7 mouse cellular contexts compared by ENCODE assay signal in the genomic region with DNA sequence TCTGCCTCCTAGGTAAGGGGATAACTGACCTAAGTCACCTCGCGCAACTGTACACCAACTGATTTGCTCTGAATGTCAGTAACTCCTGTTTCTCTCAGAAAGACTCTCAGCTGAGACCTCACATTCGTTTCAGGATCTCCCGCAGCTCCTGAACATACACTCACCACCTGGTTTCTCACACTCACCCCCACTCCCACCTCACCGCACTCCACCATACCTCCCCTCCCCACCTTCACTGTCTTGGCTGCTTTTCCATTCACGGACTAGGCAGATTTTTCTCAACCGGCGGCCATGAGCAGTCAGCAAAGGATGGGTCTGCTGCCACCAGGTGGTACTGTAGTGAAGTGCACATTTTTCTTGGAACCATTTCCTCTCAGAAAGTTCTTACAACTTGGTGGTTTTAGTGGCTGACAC. TPM values are rescaled to one million over a fixed set of nuclear protein-coding genes. Genes with fewer than 3 reads are reported as not detected.
A peak's percentile ranks its signal among the peaks of the same experiment; 100 is the strongest.
DNase-seq lines count a peak whose midpoint lies in the region; ATAC-seq and TF ChIP-seq lines count a peak whose summit lies in the region.

No protein-coding gene starts in this region.

- H3K9me3 ChIP-seq in intestine, embryonic 16.5 days (ENCODE audit: control insufficient read depth, low read length): no peaks in the 10 kb centered on the region
- H3K9me3 ChIP-seq in midbrain, embryonic 11.5 days (ENCODE audit: control insufficient read depth, low read length): no peaks in the 10 kb centered on the region

- no peak for TF ChIP-seq POLR2A in small intestine, adult 2 months (IDR thresholded peaks at IDR 0.05; ENCODE audit: low read depth, low read length)

- intact Hi-C loops in gastrocnemius, postnatal 36 days (cut with DNase I): no loop called here
- intact Hi-C loops in left cerebral cortex, postnatal 4 days (cut with DNase I): loop anchor here (10.0 kb wide), 1 partner anchor 415 kb away; a partner anchor contains a TSS

- peak; percentile 63 for DNase-seq in adrenal gland, adult 8-10 months
- peak; percentile 84 for DNase-seq in embryo, embryonic 11 days
- peak; percentile 51 to 55 for DNase-seq in gastrocnemius, postnatal 36 days
- peak; percentile 77 for DNase-seq in left cerebral cortex, postnatal 4 days
- DNase-seq in midbrain, embryonic 11.5 days (ENCODE audit: low spot score, missing footprints): peak; percentile 98

- H3K27me3 ChIP-seq in intestine, embryonic 16.5 days (replicated peaks; ENCODE audit: control insufficient read depth, insufficient read depth, low read length): no peaks in the 10 kb centered on the region
- H3K27me3 ChIP-seq in midbrain, embryonic 11.5 days (ENCODE audit: control insufficient read depth, insufficient read depth, low read length): no peaks in the 10 kb centered on the region
- no peaks in the 10 kb centered on the region for H3K27me3 ChIP-seq in small intestine, adult 2 months (ENCODE audit: control insufficient read depth, insufficient read depth, low read length)

- H3K9ac ChIP-seq in intestine, embryonic 16.5 days (ENCODE audit: low read depth, low read length): peak overlapping the region; percentile 62; the same call in 1 of the 2 replicates
- no peak overlapping the region for H3K9ac ChIP-seq in midbrain, embryonic 11.5 days (ENCODE audit: low read length)

- 15% methylated on average over 8 of the region's 8 CpGs for WGBS in intestine, embryonic 16.5 days
- 18% methylated on average over 8 of the region's 8 CpGs for WGBS in midbrain, embryonic 11.5 days
- WGBS in small intestine, adult 2 months: 1% methylated on average over 8 of the region's 8 CpGs

- ATAC-seq in intestine, embryonic 16.5 days: peak; percentile 46; the same call in 1 of the 2 replicates
- ATAC-seq in midbrain, embryonic 11.5 days (ENCODE audit: low FRiP score): 0 out of 2 replicates have a peak, but pooled peaks have one; percentile 46

- H3K4me1 ChIP-seq in intestine, embryonic 16.5 days (ENCODE audit: control insufficient read depth, insufficient read depth, low read length): 0 out of 2 replicates have a peak, but pooled peaks cover 2% of the 10 kb centered on the region
- peaks cover 5% of the 10 kb centered on the region; the same call in 1 of the 2 replicates for H3K4me1 ChIP-seq in midbrain, embryonic 11.5 days (ENCODE audit: control insufficient read depth, insufficient read depth, low read length)
- H3K4me1 ChIP-seq in small intestine, adult 2 months (ENCODE audit: control insufficient read depth, insufficient read depth, insufficient read length, low read length): peaks cover 2% of the 10 kb centered on the region; the same call in 1 of the 2 replicates

- peak overlapping the region; percentile 41 for H3K4me3 ChIP-seq in intestine, embryonic 16.5 days (ENCODE audit: low read length)
- H3K4me3 ChIP-seq in midbrain, embryonic 11.5 days (ENCODE audit: low read depth, low read length): 0 out of 2 replicates have a peak overlapping the region, but pooled peaks have one; percentile 3
- H3K4me3 ChIP-seq in small intestine, adult 2 months (ENCODE audit: low read depth, low read length): peak overlapping the region; percentile 46

- peak overlapping the region; percentile 77 for H3K4me2 ChIP-seq in intestine, embryonic 16.5 days (ENCODE audit: low read depth, low read length)
- peak overlapping the region; percentile 37; the same call in 1 of the 2 replicates for H3K4me2 ChIP-seq in midbrain, embryonic 11.5 days

- H3K36me3 ChIP-seq in intestine, embryonic 16.5 days (ENCODE audit: control insufficient read depth, insufficient read depth, low read length): no peaks in the 10 kb centered on the region
- no peaks in the 10 kb centered on the region for H3K36me3 ChIP-seq in midbrain, embryonic 11.5 days (ENCODE audit: control insufficient read depth, insufficient read depth, low read length)
- H3K36me3 ChIP-seq in small intestine, adult 2 months (ENCODE audit: control insufficient read depth, insufficient read depth, low read length): no peaks in the 10 kb centered on the region

- H3K27ac ChIP-seq in intestine, embryonic 16.5 days (ENCODE audit: low read length): no peak overlapping the region
- H3K27ac ChIP-seq in midbrain, embryonic 11.5 days (ENCODE audit: low read depth, low read length): no peak overlapping the region
- no peak overlapping the region for H3K27ac ChIP-seq in small intestine, adult 2 months (ENCODE audit: insufficient read depth, low read depth, low read length)

- peak; percentile 86; the same call in 1 of the 2 replicates for TF ChIP-seq CTCF in small intestine, adult 2 months (IDR thresholded peaks at IDR 0.05; ENCODE audit: extremely low read depth, insufficient read length, insufficient replicate concordance, low read depth, low read length)

RNA-seq across cellular contexts. Expression of a gene that starts 22.6 kb away (rescaled TPM):
- total RNA-seq in adrenal gland, adult 8-10 months (2022): 10 to 100 TPM; 47.5 to 69.2 (median 61.7) TPM
- 10 to 100 TPM; 33.7 to 36.4 TPM for total RNA-seq in gastrocnemius, postnatal 36 days (2021)
- polyA plus RNA-seq in intestine, embryonic 16.5 days (2015; fragmentation: Nextera tagmentation; extraction: Ambion mirVana): 9.2 and 9.8 TPM in 2 replicates
- total RNA-seq in left cerebral cortex, postnatal 4 days (2021): 100 to 1,000 TPM; 104 to 113 TPM
- polyA plus RNA-seq in midbrain, embryonic 11.5 days (2014; fragmentation: Nextera tagmentation; extraction: Ambion mirVana): 21.0 and 23.0 TPM in 2 replicates
- polyA plus RNA-seq in small intestine, adult 2 months (2012; rRNA removed): 0.80 and 1.7 TPM in 2 replicates

RNA-seq across cellular contexts. Expression of a gene that starts 55.7 kb away (rescaled TPM):
- total RNA-seq in adrenal gland, adult 8-10 months (2022): 10 to 100 TPM; 85.4 to 88.9 (median 86.7) TPM
- total RNA-seq in gastrocnemius, postnatal 36 days (2021): 10 to 100 TPM; 31.2 to 35.4 TPM
- polyA plus RNA-seq in intestine, embryonic 16.5 days (2015; fragmentation: Nextera tagmentation; extraction: Ambion mirVana): 3.8 and 4.0 TPM in 2 replicates
- 10 to 100 TPM; 74.1 to 76.0 TPM for total RNA-seq in left cerebral cortex, postnatal 4 days (2021)
- 4.8 TPM in 2 replicates for polyA plus RNA-seq in midbrain, embryonic 11.5 days (2014; fragmentation: Nextera tagmentation; extraction: Ambion mirVana)
- polyA plus RNA-seq in small intestine, adult 2 months (2012; rRNA removed): 5.4 and 11.8 TPM in 2 replicates
